Comparison of ENCODE assay signal across 33 mouse cellular contexts in the genomic region with DNA sequence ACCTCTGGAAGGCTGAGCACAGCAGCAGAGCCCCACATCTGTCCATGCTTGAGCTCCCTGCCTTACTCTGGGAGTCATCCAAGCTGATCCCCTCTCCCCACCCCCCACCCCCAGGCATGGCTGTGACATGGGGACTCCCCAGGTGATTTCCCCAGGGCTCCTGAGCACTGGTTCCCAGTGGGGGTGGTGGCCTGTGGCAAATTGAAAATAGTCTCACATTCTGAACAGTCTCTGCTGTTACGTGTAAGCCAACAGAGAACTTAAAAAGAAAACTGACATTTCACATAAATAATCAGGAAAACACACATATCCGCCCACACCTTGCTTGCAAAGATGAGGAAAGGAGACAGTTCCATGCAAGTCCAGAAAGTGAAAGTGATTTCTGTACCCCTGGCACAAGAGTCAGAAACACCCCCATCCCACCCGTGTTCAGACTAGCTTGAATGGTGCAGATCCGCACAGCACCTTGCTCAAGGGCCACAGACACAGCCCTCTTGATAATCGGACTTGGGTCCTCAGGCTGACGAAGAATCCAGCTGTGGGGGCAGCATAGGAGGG. TPM values are rescaled to one million over a fixed set of nuclear protein-coding genes. Genes with fewer than 3 reads are reported as not detected.
A peak's percentile ranks its signal among the peaks of the same experiment; 100 is the strongest.
DNase-seq lines count a peak whose midpoint lies in the region; ATAC-seq and TF ChIP-seq lines count a peak whose summit lies in the region.
"Had no signal": no experiment of that assay in that cellular context is flagged by ENCODE, and none has a peak within 500 bp of the region (broad histone marks: within the 10 kb centered on the region; RNA-seq: fewer than 3 reads in every experiment).

No protein-coding gene starts in this region.

- H3K36me3 ChIP-seq in kidney, embryonic 14.5 days (ENCODE audit: control insufficient read depth, insufficient read depth, low read length), result no peaks in the 10 kb centered on the region
- no peaks in the 10 kb centered on the region for H3K36me3 ChIP-seq in kidney, adult 2 months (ENCODE audit: control insufficient read depth, insufficient read depth, low read length)
- no peaks in the 10 kb centered on the region for H3K36me3 ChIP-seq in embryonic facial prominence, embryonic 13.5 days
- no peaks in the 10 kb centered on the region for H3K36me3 ChIP-seq in splenic B cell, adult 2 months (ENCODE audit: control insufficient read depth, insufficient read depth, low read length, poor library complexity, severe bottlenecking)
- no peaks in the 10 kb centered on the region for H3K36me3 ChIP-seq in forebrain, postnatal 0 days (ENCODE audit: insufficient read depth)
- H3K36me3 ChIP-seq: forebrain, embryonic 15.5 days; limb, embryonic 13.5 days; midbrain, embryonic 12.5 days; neural tube, embryonic 12.5 days had no signal

- H3K9me3 ChIP-seq in kidney, embryonic 14.5 days (ENCODE audit: control insufficient read depth, low read length), result peaks cover 7% of the 10 kb centered on the region; the same call in 1 of the 2 replicates
- 0 out of 2 replicates have a peak, but pooled peaks cover 4% of the 10 kb centered on the region for H3K9me3 ChIP-seq in embryonic facial prominence, embryonic 13.5 days
- peaks cover 3% of the 10 kb centered on the region; the same call in 1 of the 2 replicates for H3K9me3 ChIP-seq in forebrain, postnatal 0 days (ENCODE audit: low read length)
- H3K9me3 ChIP-seq: forebrain, embryonic 15.5 days had no signal

- H3K9ac ChIP-seq in kidney, embryonic 14.5 days (ENCODE audit: low read depth, low read length), result no peak overlapping the region
- H3K9ac ChIP-seq in embryonic facial prominence, embryonic 13.5 days, result no peak overlapping the region
- H3K9ac ChIP-seq in forebrain, postnatal 0 days, result no peak overlapping the region
- H3K9ac ChIP-seq: forebrain, embryonic 15.5 days; heart, embryonic 12.5 days; limb, embryonic 13.5 days; lung, embryonic 14.5 days; midbrain, embryonic 12.5 days; neural tube, embryonic 12.5 days had no signal

- no peak for TF ChIP-seq CTCF in kidney, adult 2 months (conservative IDR thresholded peaks at IDR 0.05; ENCODE audit: insufficient read depth, insufficient read length, low read depth, low read length)
- no peak for TF ChIP-seq CTCF in forebrain, postnatal 0 days (IDR thresholded peaks at IDR 0.05; ENCODE audit: low read depth)

- ATAC-seq in kidney, embryonic 14.5 days (ENCODE audit: low FRiP score, low TSS enrichment), result no peak
- no peak for ATAC-seq in embryonic facial prominence, embryonic 13.5 days (ENCODE audit: insufficient number of reproducible peaks, insufficient read depth, low FRiP score, low TSS enrichment, low read depth)
- ATAC-seq in forebrain, postnatal 0 days, result no peak
- ATAC-seq: forebrain, embryonic 15.5 days; hindbrain, postnatal 0 days; Patski had no signal

- no peak overlapping the region for H3K4me3 ChIP-seq in kidney, embryonic 14.5 days (ENCODE audit: low read length)
- no peak overlapping the region for H3K4me3 ChIP-seq in kidney, adult 2 months (ENCODE audit: insufficient read depth, low read depth, low read length)
- no peak overlapping the region for H3K4me3 ChIP-seq in embryonic facial prominence, embryonic 13.5 days
- no peak overlapping the region for H3K4me3 ChIP-seq in forebrain, postnatal 0 days (ENCODE audit: low read depth, low read length)
- H3K4me3 ChIP-seq: forebrain, embryonic 15.5 days; gastrocnemius, adult 2 months; heart, embryonic 12.5 days; layer of hippocampus, adult 2 months; left cerebral cortex, adult 2 months; limb, embryonic 13.5 days; midbrain, embryonic 12.5 days; myocyte; neural tube, embryonic 12.5 days had no signal

- no peak for TF ChIP-seq POLR2A in kidney, adult 2 months (IDR thresholded peaks at IDR 0.05; ENCODE audit: low read depth, low read length)

- no peaks in the 10 kb centered on the region for H3K27me3 ChIP-seq in kidney, embryonic 14.5 days (ENCODE audit: control insufficient read depth, insufficient read depth, low read length)
- H3K27me3 ChIP-seq in kidney, adult 2 months (replicated peaks; ENCODE audit: control insufficient read depth, insufficient read depth, low read length), result no peaks in the 10 kb centered on the region
- H3K27me3 ChIP-seq in embryonic facial prominence, embryonic 13.5 days, result no peaks in the 10 kb centered on the region
- H3K27me3 ChIP-seq in splenic B cell, adult 2 months (ENCODE audit: control insufficient read depth, insufficient read depth, low read length, poor library complexity, severe bottlenecking), result no peaks in the 10 kb centered on the region
- no peaks in the 10 kb centered on the region for H3K27me3 ChIP-seq in forebrain, postnatal 0 days (ENCODE audit: insufficient read depth, low read length)
- H3K27me3 ChIP-seq: forebrain, embryonic 15.5 days; heart, embryonic 12.5 days; limb, embryonic 13.5 days; midbrain, embryonic 12.5 days; neural tube, embryonic 12.5 days; Patski had no signal

- peaks cover 9% of the 10 kb centered on the region for H3K4me1 ChIP-seq in kidney, embryonic 14.5 days (ENCODE audit: control insufficient read depth, insufficient read depth, low read length)
- H3K4me1 ChIP-seq in kidney, adult 2 months (ENCODE audit: control insufficient read depth, insufficient read depth, low read length), result no peaks in the 10 kb centered on the region
- peaks cover 40% of the 10 kb centered on the region for H3K4me1 ChIP-seq in embryonic facial prominence, embryonic 13.5 days
- H3K4me1 ChIP-seq in forebrain, postnatal 0 days (ENCODE audit: insufficient read depth), result no peaks in the 10 kb centered on the region
- H3K4me1 ChIP-seq: forebrain, embryonic 15.5 days; neural tube, embryonic 12.5 days had no signal

- 79% methylated on average over 6 of the region's 6 CpGs for WGBS in kidney, embryonic 14.5 days
- WGBS in kidney, adult 2 months, result 83% methylated on average over 6 of the region's 6 CpGs
- 83% methylated on average over 6 of the region's 6 CpGs for WGBS in embryonic facial prominence, embryonic 13.5 days
- WGBS in forebrain, postnatal 0 days, result 88% methylated on average over 6 of the region's 6 CpGs

- no peak overlapping the region for H3K4me2 ChIP-seq in kidney, embryonic 14.5 days (replicated peaks; ENCODE audit: low read depth, low read length)
- H3K4me2 ChIP-seq in embryonic facial prominence, embryonic 13.5 days, result no peak overlapping the region
- H3K4me2 ChIP-seq in forebrain, postnatal 0 days (ENCODE audit: low read depth), result no peak overlapping the region
- H3K4me2 ChIP-seq: forebrain, embryonic 15.5 days; heart, embryonic 12.5 days; limb, embryonic 13.5 days; liver, embryonic 11.5 days; lung, embryonic 14.5 days; midbrain, embryonic 12.5 days; neural tube, embryonic 12.5 days had no signal

- H3K27ac ChIP-seq in kidney, embryonic 14.5 days (ENCODE audit: low read depth, low read length), result 0 out of 2 replicates have a peak overlapping the region, but pooled peaks have one; percentile 9
- H3K27ac ChIP-seq in kidney, adult 2 months (ENCODE audit: insufficient read depth, low read depth, low read length), result no peak overlapping the region
- peak overlapping the region; percentile 66; the same call in 1 of the 2 replicates for H3K27ac ChIP-seq in embryonic facial prominence, embryonic 13.5 days
- no peak overlapping the region for H3K27ac ChIP-seq in forebrain, postnatal 0 days (ENCODE audit: low read depth, low read length)
- H3K27ac ChIP-seq: forebrain, embryonic 15.5 days; gastrocnemius, adult 2 months; hindbrain, postnatal 0 days; layer of hippocampus, adult 2 months; left cerebral cortex, adult 2 months; limb, embryonic 13.5 days; midbrain, embryonic 12.5 days; neural tube, embryonic 12.5 days had no signal

- DNase-seq in kidney, adult 2 months, result no peak
- peak; percentile 65 to 66 for DNase-seq in spleen, postnatal 36 days (ENCODE audit: low spot score in 2 of 2)
- DNase-seq in spleen, postnatal 14 days (ENCODE audit: low spot score in 2 of 2), result no peak
- peak; percentile 58 for DNase-seq in splenic B cell, adult 2 months (ENCODE audit: low read depth, low spot score)
- no peak for DNase-seq in heart, adult 8-10 months (ENCODE audit: low spot score)
- DNase-seq in forebrain, postnatal 0 days, result no peak
- DNase-seq: adrenal gland, postnatal 10 days; cerebellum, adult 11 months; cerebellum, adult 9-11 months; embryo, embryonic 11 days; gastrocnemius, adult 2 months; gastrocnemius, postnatal 36 days; heart, adult 18-20 months; heart, postnatal 4 days; kidney, adult 11 months; kidney, postnatal 36 days; lung, embryonic 14.5 days; thymus, adult 2 months; thymus, postnatal 4 days had no signal

RNA-seq across cellular contexts. Expression of gene S1pr3, which starts 17.0 kb away (rescaled TPM):
- 24.9 and 51.9 TPM in 2 replicates for polyA plus RNA-seq in kidney, embryonic 14.5 days (2014; fragmentation: Nextera tagmentation; extraction: Ambion mirVana)
- polyA plus RNA-seq in kidney, adult 2 months (2012; rRNA removed), result 15.6 and 16.1 TPM in 2 replicates
- 147 and 152 TPM in 2 replicates for polyA plus RNA-seq in embryonic facial prominence, embryonic 13.5 days (2015; fragmentation: Nextera tagmentation; extraction: Ambion mirVana)
- total RNA-seq in heart, adult 8-10 months (2022), result 10 to 100 TPM in 3 of 4 experiments, 1 to 10 TPM in 1; 8.1 to 12.6 (median 10.9) TPM
- total RNA-seq in forebrain, postnatal 0 days (2014; rRNA removed), result 4.2 and 8.4 TPM in 2 replicates
- 7.4 and 9.6 TPM in 2 replicates for polyA plus RNA-seq in forebrain, postnatal 0 days (2015; fragmentation: Nextera tagmentation; extraction: Ambion mirVana)
- total RNA-seq: MEL had no signal

Comparison
In these comparisons a context has a peak if more than half of its experiments do, and no peak if none do; other contexts are left out.
1. H3K27ac ChIP-seq: peak in kidney, embryonic 14.5 days (single experiment) and embryonic facial prominence, embryonic 13.5 days (single experiment); none in kidney, adult 2 months (single experiment) and forebrain, postnatal 0 days (single experiment).
2. DNase-seq: peak in spleen, postnatal 36 days (2 of 2) and splenic B cell, adult 2 months (single experiment); none in kidney, adult 2 months (single experiment), spleen, postnatal 14 days (0 of 2), heart, adult 8-10 months (single experiment) and forebrain, postnatal 0 days (single experiment).